Mouse (Mus musculus) hematopoietic stem cell, adult 5-6 weeks (primary cell): Measurements from ENCODE around the gene Myo1d. TPM values are rescaled to one million over a fixed set of nuclear protein-coding genes. Genes with fewer than 3 reads are reported as not detected.

Experiments
- ATAC-seq, 2 experiments: fragments of 125-278 bp in 1 of 2; replicated peaks in 1 of 2; 2 replicates each; pipeline ENCODE4 v1.8.0; 2016 to 2017; ENCODE audit warnings: inconsistent platforms in 2 of 2, mild to moderate bottlenecking in 2 of 2, moderate number of reproducible peaks in 2 of 2, low read depth in 1 of 2, moderate TSS enrichment in 1 of 2; ENCODE audit not compliant: low FRiP score in 2 of 2, poor library complexity in 2 of 2, severe bottlenecking in 2 of 2, insufficient read depth in 1 of 2, low TSS enrichment in 1 of 2
- total RNA-seq: library from RNA; stranded (forward); fragments of 172-1452, 232-1000 nt; gene quantifications from 2 replicates; pipeline ENCODE4 v1.2.3, GENCODE M21; 2017

Myo1d gene
- total RNA-seq, 1 experiment from 2014 or later, result 3.4 TPM

GRCm38 (mm10) chr11:80506483-80506882 is 273.3 kb downstream of the Myo1d start:
- no peak for ATAC-seq

GRCm38 (mm10) chr11:80505581-80505980 is 274.2 kb downstream of the Myo1d start:
- no peak for ATAC-seq

GRCm38 (mm10) chr11:80504519-80505385 is 275.1 kb downstream of the Myo1d start:
- peak; percentile 24 to 76; a peak in 1 of 4 replicates for ATAC-seq

- ATAC-seq, result no peak
These were observed 275.9 kb downstream of the Myo1d start for GRCm38 (mm10) chr11:80503726-80504452.

GRCm38 (mm10) chr11:80503281-80503680 is 276.5 kb downstream of the Myo1d start:
- ATAC-seq, result no peak

- ATAC-seq, result no peak
These were observed 280.3 kb downstream of the Myo1d start for GRCm38 (mm10) chr11:80499550-80499952.

- no peak for ATAC-seq
These were observed 281.3 kb downstream of the Myo1d start for GRCm38 (mm10) chr11:80498328-80499070.

- no peak for ATAC-seq
These were observed 282.5 kb downstream of the Myo1d start for GRCm38 (mm10) chr11:80497225-80497919.

- no peak for ATAC-seq
These were observed 283.2 kb downstream of the Myo1d start for GRCm38 (mm10) chr11:80496640-80497039.

- ATAC-seq, result no peak
These were observed 283.9 kb downstream of the Myo1d start for GRCm38 (mm10) chr11:80495972-80496371.

GRCm38 (mm10) chr11:80494852-80495251 is 285.0 kb downstream of the Myo1d start:
- ATAC-seq, result peak in 1 of 2 experiments; percentile 33; a peak in 1 of 4 replicates

GRCm38 (mm10) chr11:80493186-80493585 is 286.6 kb downstream of the Myo1d start:
- no peak for ATAC-seq

- ATAC-seq, result no peak
These were observed 289.0 kb downstream of the Myo1d start for GRCm38 (mm10) chr11:80490831-80491230.

- peak; percentile 80 to 81 for ATAC-seq
These were observed 290.0 kb downstream of the Myo1d start for GRCm38 (mm10) chr11:80489882-80490196.

- ATAC-seq, result peak in 1 of 2 experiments; percentile 5; a peak in 1 of 4 replicates
These were observed 290.5 kb downstream of the Myo1d start for GRCm38 (mm10) chr11:80489172-80489881.

GRCm38 (mm10) chr11:80487904-80488587 is 291.8 kb downstream of the Myo1d start:
- ATAC-seq, result no peak
